Mouse (Mus musculus) embryo, embryonic 11.5 days (tissue): Measurements from ENCODE around the gene Metap2.
A peak's percentile ranks its signal among the peaks of the same experiment; 100 is the strongest.

ENCODE experiments used
- DNase-seq: peaks from one replicate; pipeline ENCODE4 v3.0.0-alpha.2; 2012; ENCODE audit warnings: low read depth, low spot score

Gene Metap2

GRCm38 (mm10) chr10:93911326-93911725 lies 14.4 kb upstream of the Metap2 start:
- DNase-seq = no peak

- DNase-seq = no peak
These were observed 13.0 kb upstream of the Metap2 start for GRCm38 (mm10) chr10:93909811-93910446.

GRCm38 (mm10) chr10:93909015-93909414 lies 12.1 kb upstream of the Metap2 start:
- DNase-seq = no peak

GRCm38 (mm10) chr10:93908540-93908939 lies 11.6 kb upstream of the Metap2 start:
- DNase-seq = no peak

- DNase-seq = no peak
These were observed 10.5 kb upstream of the Metap2 start for GRCm38 (mm10) chr10:93907376-93907775.

- DNase-seq = no peak
These were observed 3.0 kb upstream of the Metap2 start for GRCm38 (mm10) chr10:93899907-93900306.

GRCm38 (mm10) chr10:93899303-93899702 lies 2.4 kb upstream of the Metap2 start:
- DNase-seq = no peak

GRCm38 (mm10) chr10:93892551-93892950 lies 4.3 kb downstream of the Metap2 start:
- no peak for DNase-seq

- no peak for DNase-seq
These were observed 5.9 kb downstream of the Metap2 start for GRCm38 (mm10) chr10:93891031-93891430.

GRCm38 (mm10) chr10:93890565-93890964 lies 6.3 kb downstream of the Metap2 start:
- DNase-seq = no peak

GRCm38 (mm10) chr10:93889976-93890375 lies 6.9 kb downstream of the Metap2 start:
- no peak for DNase-seq

GRCm38 (mm10) chr10:93889579-93889950 lies 7.3 kb downstream of the Metap2 start:
- DNase-seq = peak; percentile 82

- peak; percentile 23 for DNase-seq
These were observed 7.8 kb downstream of the Metap2 start for GRCm38 (mm10) chr10:93888935-93889578.

GRCm38 (mm10) chr10:93888590-93888934 lies 8.3 kb downstream of the Metap2 start:
- DNase-seq = no peak

GRCm38 (mm10) chr10:93885839-93886477 lies 10.9 kb downstream of the Metap2 start:
- no peak for DNase-seq

GRCm38 (mm10) chr10:93882738-93883364 lies 14.0 kb downstream of the Metap2 start:
- DNase-seq = peak; percentile 7

- DNase-seq = no peak
These were observed 15.0 kb downstream of the Metap2 start for GRCm38 (mm10) chr10:93881918-93882317.

GRCm38 (mm10) chr10:93878732-93879131 lies 18.2 kb downstream of the Metap2 start:
- DNase-seq = no peak

- no peak for DNase-seq
These were observed 20.1 kb downstream of the Metap2 start for GRCm38 (mm10) chr10:93876772-93877171.

- no peak for DNase-seq
These were observed 28.0 kb downstream of the Metap2 start for GRCm38 (mm10) chr10:93868886-93869285.

GRCm38 (mm10) chr10:93868401-93868800 lies 28.5 kb downstream of the Metap2 start:
- DNase-seq = no peak

- no peak for DNase-seq
These were observed 40.8 kb downstream of the Metap2 start for GRCm38 (mm10) chr10:93856095-93856494.

- no peak for DNase-seq
These were observed 41.8 kb downstream of the Metap2 start for GRCm38 (mm10) chr10:93855126-93855525.
